Mouse (Mus musculus): Measurements from ENCODE around the gene Slc16a12.

DNA sequence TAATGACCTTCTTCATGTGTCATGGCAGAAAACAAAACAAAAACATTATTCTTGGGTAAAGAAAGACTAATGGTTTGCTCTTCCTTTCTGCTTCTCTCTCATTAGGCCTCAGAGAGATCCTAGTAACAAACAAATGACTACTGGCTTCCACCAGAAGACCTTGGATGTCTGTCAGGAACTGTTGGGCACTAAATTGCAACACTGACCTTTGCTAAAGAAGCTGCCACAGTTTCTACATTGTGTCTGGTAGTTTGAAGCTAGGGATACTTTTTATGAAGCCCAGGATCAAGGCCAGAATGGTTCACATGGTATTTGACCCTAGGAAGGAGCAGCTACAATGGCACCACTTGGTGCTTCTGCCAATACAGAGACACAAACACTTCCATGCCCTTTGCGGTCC is 41.9 kb downstream of the Slc16a12 start:
- TF ChIP-seq CTCF (IDR thresholded peaks at IDR 0.05; ENCODE audit: control insufficient read depth, insufficient read depth, insufficient replicate concordance, low read depth, low read length) = no peak
- no peak for TF ChIP-seq POLR2A (IDR thresholded peaks at IDR 0.05; ENCODE audit: control insufficient read depth, low read depth, low read length)
